Mouse (Mus musculus) C2C12 (cell line): ENCODE data around the gene Zfp212. TPM values are rescaled to one million over a fixed set of nuclear protein-coding genes. Genes with fewer than 3 reads are reported as not detected.

Experiments used
- H3K27me3 ChIP-seq: one replicate; pipeline ENCODE4 v1.6.1; 2011; ENCODE audit not compliant: control insufficient read depth, insufficient read depth, insufficient read length
- H3K36me3 ChIP-seq: one replicate; pipeline ENCODE4 v1.6.1; 2011; ENCODE audit not compliant: control insufficient read depth, insufficient read depth
- H3K4me3 ChIP-seq: one replicate; pipeline ENCODE4 v1.5.1; 2011; ENCODE audit warnings: mild to moderate bottlenecking, control low read depth; ENCODE audit not compliant: poor library complexity, insufficient read depth, severe bottlenecking
- H3K79me2 ChIP-seq: one replicate; pipeline ENCODE4 v1.6.1; 2011; ENCODE audit not compliant: control insufficient read depth, insufficient read depth
- H3K79me3 ChIP-seq: one replicate; pipeline ENCODE4 v1.6.1; 2011; ENCODE audit warnings: low read depth, control low read depth
- H3ac ChIP-seq: one replicate; pipeline ENCODE3; 2011; ENCODE audit warnings: low read depth; ENCODE audit not compliant: control insufficient read depth, insufficient read length
- CEBPB ChIP-seq: IDR thresholded peaks from one replicate; pipeline ENCODE4 v1.6.1; 2011; ENCODE audit warnings: low read depth, mild to moderate bottlenecking, control low read depth, moderate library complexity
- CTCF ChIP-seq: IDR thresholded peaks from one replicate; pipeline ENCODE4 v1.5.1; 2011; ENCODE audit not compliant: control insufficient read depth, insufficient read depth, insufficient read length
- FOSL1 ChIP-seq: IDR thresholded peaks from one replicate; pipeline ENCODE4 v1.8.0; 2011; ENCODE audit warnings: mild to moderate bottlenecking, low read length; ENCODE audit not compliant: poor library complexity, insufficient read depth, severe bottlenecking
- MAX ChIP-seq: IDR thresholded peaks from one replicate; pipeline ENCODE4 v1.6.1; 2011; ENCODE audit warnings: mild to moderate bottlenecking, control low read depth
- MYOD1 ChIP-seq: IDR thresholded peaks from one replicate; pipeline ENCODE4 v1.6.1; 2011; ENCODE audit warnings: low read depth; ENCODE audit not compliant: control insufficient read depth, insufficient read length
- MYOG ChIP-seq: IDR thresholded peaks from one replicate; pipeline ENCODE4 v1.6.1; 2011; ENCODE audit not compliant: control insufficient read depth, insufficient read length; ENCODE audit errors: extremely low read depth
- USF1 ChIP-seq: IDR thresholded peaks from one replicate; pipeline ENCODE4 v1.6.1; 2011; ENCODE audit warnings: low read depth, mild to moderate bottlenecking, control low read depth, moderate library complexity
- polyA plus RNA-seq: library from polyadenylated mRNA; unstranded; fragments of >200 nt; fragmentation: generic; extraction: Trizol; gene quantifications from one replicate; pipeline ENCODE4 v1.2.1, GENCODE M21; 2012; ENCODE audit warnings: missing spikeins

Zfp212 gene
- polyA plus RNA-seq, 1 experiment: 10.0 TPM

- Histone ChIP-seq H3K36me3 (peaks cover 66% of the 10 kb centered on the region), H3K79me3 (no peaks in the 10 kb centered on the region), H3K27me3 (no peaks in the 10 kb centered on the region), H3K79me2 (no peaks in the 10 kb centered on the region), H3ac (no peak overlapping the region), H3K4me3 (no peak overlapping the region)
- TF ChIP-seq MAX (no peak), CEBPB (no peak), CTCF (no peak), MYOG (no peak), MYOD1 (no peak), USF1 (no peak), FOSL1 (no peak)
These were observed 15.2 kb upstream of the Zfp212 start for GRCm38 (mm10) chr6:47904917-47905695.

- TF ChIP-seq MYOD1: no peak
- no peak for TF ChIP-seq USF1
- TF ChIP-seq MAX: no peak
- TF ChIP-seq CEBPB: no peak
- TF ChIP-seq MYOG: no peak
- TF ChIP-seq FOSL1: no peak
- no peak for TF ChIP-seq CTCF
- Histone ChIP-seq H3K36me3 (peaks cover 54% of the 10 kb centered on the region), H3ac (no peak overlapping the region), H3K79me2 (no peaks in the 10 kb centered on the region), H3K27me3 (no peaks in the 10 kb centered on the region), H3K79me3 (no peaks in the 10 kb centered on the region), H3K4me3 (no peak overlapping the region)
These were observed 13.9 kb upstream of the Zfp212 start for GRCm38 (mm10) chr6:47906326-47906725.

- Histone ChIP-seq H3ac (no peak overlapping the region), H3K27me3 (no peaks in the 10 kb centered on the region), H3K79me2 (no peaks in the 10 kb centered on the region), H3K79me3 (no peaks in the 10 kb centered on the region), H3K4me3 (no peak overlapping the region), H3K36me3 (peaks cover 27% of the 10 kb centered on the region)
- TF ChIP-seq MYOD1: no peak
- no peak for TF ChIP-seq MAX
- no peak for TF ChIP-seq USF1
- TF ChIP-seq CTCF: no peak
- TF ChIP-seq FOSL1: no peak
These were observed 11.3 kb upstream of the Zfp212 start for GRCm38 (mm10) chr6:47909007-47909406.

GRCm38 (mm10) chr6:47911650-47912049 lies 8.6 kb upstream of the Zfp212 start:
- TF ChIP-seq FOSL1 (no peak), USF1 (no peak), MYOG (no peak), CEBPB (no peak), MYOD1 (no peak), CTCF (no peak), MAX (no peak)
- Histone ChIP-seq H3K79me3 (no peaks in the 10 kb centered on the region), H3K36me3 (peaks cover 3% of the 10 kb centered on the region), H3ac (no peak overlapping the region), H3K27me3 (no peaks in the 10 kb centered on the region), H3K79me2 (no peaks in the 10 kb centered on the region), H3K4me3 (no peak overlapping the region)

- no peak overlapping the region for H3K4me3 ChIP-seq
- no peak for TF ChIP-seq CTCF
- TF ChIP-seq CEBPB: no peak
- no peak for TF ChIP-seq FOSL1
- no peak for TF ChIP-seq MAX
- no peak for TF ChIP-seq MYOG
- TF ChIP-seq MYOD1: no peak
- no peak for TF ChIP-seq USF1
- no peaks in the 10 kb centered on the region for H3K79me2 ChIP-seq
- H3ac ChIP-seq: no peak overlapping the region
- H3K36me3 ChIP-seq: no peaks in the 10 kb centered on the region
- no peaks in the 10 kb centered on the region for H3K27me3 ChIP-seq
- no peaks in the 10 kb centered on the region for H3K79me3 ChIP-seq
These were observed 7.3 kb upstream of the Zfp212 start for GRCm38 (mm10) chr6:47912991-47913390.

GRCm38 (mm10) chr6:47917051-47917450 lies 3.2 kb upstream of the Zfp212 start:
- Histone ChIP-seq H3K79me3 (peaks cover 13% of the 10 kb centered on the region), H3ac (no peak overlapping the region), H3K79me2 (peaks cover 15% of the 10 kb centered on the region), H3K36me3 (no peaks in the 10 kb centered on the region), H3K27me3 (no peaks in the 10 kb centered on the region), H3K4me3 (no peak overlapping the region)
- TF ChIP-seq FOSL1 (no peak), CTCF (no peak), MYOD1 (no peak), CEBPB (no peak), MYOG (no peak), MAX (no peak), USF1 (no peak)
